Mouse (Mus musculus): ENCODE data around the gene P2rx5. TPM values are rescaled to one million over a fixed set of nuclear protein-coding genes. Genes with fewer than 3 reads are reported as not detected.

P2rx5 gene
- polyA plus RNA-seq, 1 experiment from 2014 or later = 0.12 TPM

DNA sequence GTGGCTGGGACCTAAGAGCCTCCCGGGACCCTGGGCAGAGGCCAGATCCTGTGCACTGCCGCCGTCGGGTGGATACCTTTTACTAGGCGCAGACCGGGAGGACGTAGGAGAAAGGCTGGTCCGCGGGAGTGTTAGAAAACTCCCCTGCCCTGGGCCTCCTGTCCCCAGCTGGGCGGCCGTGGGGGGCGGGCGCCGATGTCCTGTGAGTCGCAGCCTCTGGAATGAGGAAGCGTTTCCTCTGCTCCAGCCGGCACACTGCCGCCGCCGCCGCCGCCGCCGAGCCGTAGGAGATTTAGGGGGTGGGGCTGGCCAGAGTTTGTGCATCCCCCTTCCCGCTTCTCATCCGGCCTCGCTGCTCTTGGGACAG is 17.3 kb downstream of the P2rx5 start:
- ATAC-seq (replicated peaks; ENCODE audit: low FRiP score) (peak; percentile 56; the same call in 1 of the 2 replicates), DNase-seq (ENCODE audit: low spot score) (peak; percentile 85)
- Histone ChIP-seq H3K27me3 (ENCODE audit: control insufficient read depth, insufficient read depth, low read length) (no peaks in the 10 kb centered on the region), H3K4me1 (replicated peaks; ENCODE audit: control insufficient read depth, insufficient read depth, low read length) (peaks cover 9% of the 10 kb centered on the region), H3K27ac (ENCODE audit: low read depth, low read length) (peak overlapping the region; percentile 72), H3K36me3 (ENCODE audit: control insufficient read depth, insufficient read depth, low read length) (no peaks in the 10 kb centered on the region; the same call in 1 of the 2 replicates), H3K9ac (ENCODE audit: low read length) (peak overlapping the region; percentile 82), H3K4me3 (ENCODE audit: low read depth, low read length) (peak overlapping the region; percentile 95), H3K4me2 (ENCODE audit: low read depth, low read length, severe bottlenecking) (peak overlapping the region; percentile 70), H3K9me3 (ENCODE audit: control insufficient read depth, low read length) (no peaks in the 10 kb centered on the region)
- under 1% methylated on average over 28 of the region's 28 CpGs for WGBS

DNA sequence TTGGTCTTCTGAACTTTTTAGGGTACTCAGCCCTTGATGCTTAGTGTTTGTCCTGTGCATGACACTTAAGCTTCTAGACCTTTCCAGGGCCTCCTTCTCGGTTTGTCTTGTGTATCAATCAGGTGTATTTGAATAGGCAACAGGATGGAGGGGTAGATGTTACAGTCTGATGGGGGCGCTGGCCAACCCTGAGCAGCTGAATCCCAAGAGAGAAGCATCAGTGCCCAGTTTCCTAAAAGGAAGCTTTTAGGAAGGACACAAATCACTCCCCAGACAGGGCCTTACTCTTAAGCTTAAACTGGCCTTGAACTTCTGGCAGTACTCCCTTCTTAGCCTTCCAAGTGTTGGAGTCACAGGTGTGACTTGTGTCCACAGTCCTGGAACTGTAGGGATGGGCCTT is 17.7 kb downstream of the P2rx5 start:
- Histone ChIP-seq H3K9me3 (ENCODE audit: control insufficient read depth, low read length) (no peaks in the 10 kb centered on the region), H3K36me3 (ENCODE audit: control insufficient read depth, insufficient read depth, low read length) (no peaks in the 10 kb centered on the region; the same call in 1 of the 2 replicates), H3K9ac (ENCODE audit: low read length) (peak overlapping the region; percentile 82), H3K4me3 (ENCODE audit: low read depth, low read length) (peak overlapping the region; percentile 95), H3K27me3 (ENCODE audit: control insufficient read depth, insufficient read depth, low read length) (no peaks in the 10 kb centered on the region), H3K4me2 (ENCODE audit: low read depth, low read length, severe bottlenecking) (peak overlapping the region; percentile 70), H3K4me1 (replicated peaks; ENCODE audit: control insufficient read depth, insufficient read depth, low read length) (peaks cover 9% of the 10 kb centered on the region), H3K27ac (ENCODE audit: low read depth, low read length) (peak overlapping the region; percentile 72; the same call in 1 of the 2 replicates)
- WGBS = 4% methylated on average over 2 of the region's 2 CpGs
- no peak for ATAC-seq (replicated peaks; ENCODE audit: low FRiP score)
- DNase-seq (ENCODE audit: low spot score) = no peak

DNA sequence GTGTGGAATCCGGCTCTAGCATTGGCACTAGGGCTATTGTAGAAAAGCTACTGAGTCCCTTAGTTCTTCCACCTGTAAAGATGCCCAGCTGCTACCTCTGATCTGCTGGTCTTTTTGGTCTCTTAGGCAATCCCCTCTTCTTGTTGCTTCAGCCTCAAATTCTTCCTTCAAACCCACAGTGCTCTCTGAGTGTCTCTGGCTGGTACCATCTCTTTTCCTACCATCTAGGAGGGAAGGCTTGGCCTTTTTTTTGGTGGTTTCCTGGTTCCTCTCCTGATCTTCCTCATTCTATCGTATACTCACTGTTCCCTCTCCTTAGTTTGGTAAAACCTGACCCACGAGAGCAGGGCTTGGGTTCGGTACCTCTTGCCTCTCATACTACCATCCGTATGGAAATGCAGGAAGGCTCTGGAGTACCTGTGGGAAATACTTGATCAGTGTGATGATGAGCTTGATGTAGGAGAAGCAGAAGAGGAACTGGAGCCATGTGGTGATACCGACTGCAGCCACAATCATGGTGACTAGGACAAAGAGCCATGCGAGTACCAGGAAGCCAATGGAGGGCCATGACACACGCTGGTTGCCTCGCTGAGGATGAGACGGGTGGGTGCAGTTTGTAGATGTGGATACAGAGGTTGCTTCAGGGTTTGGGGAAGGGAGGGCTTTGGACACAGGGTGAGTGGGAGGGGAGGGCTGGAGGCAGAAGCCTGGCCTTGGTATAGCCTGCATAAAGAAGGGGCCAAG is 25.8 kb downstream of the P2rx5 start:
- Histone ChIP-seq H3K27ac (ENCODE audit: low read depth, low read length) (no peak overlapping the region), H3K4me2 (ENCODE audit: low read depth, low read length, severe bottlenecking) (no peak overlapping the region), H3K4me1 (replicated peaks; ENCODE audit: control insufficient read depth, insufficient read depth, low read length) (no peaks in the 10 kb centered on the region), H3K4me3 (ENCODE audit: low read depth, low read length) (no peak overlapping the region), H3K9me3 (ENCODE audit: control insufficient read depth, low read length) (no peaks in the 10 kb centered on the region), H3K9ac (ENCODE audit: low read length) (no peak overlapping the region), H3K27me3 (ENCODE audit: control insufficient read depth, insufficient read depth, low read length) (no peaks in the 10 kb centered on the region), H3K36me3 (ENCODE audit: control insufficient read depth, insufficient read depth, low read length) (no peaks in the 10 kb centered on the region; the same call in 1 of the 2 replicates)
- DNase-seq (ENCODE audit: low spot score) (no peak), ATAC-seq (replicated peaks; ENCODE audit: low FRiP score) (no peak)
- WGBS = 93% methylated on average over 10 of the region's 10 CpGs

DNA sequence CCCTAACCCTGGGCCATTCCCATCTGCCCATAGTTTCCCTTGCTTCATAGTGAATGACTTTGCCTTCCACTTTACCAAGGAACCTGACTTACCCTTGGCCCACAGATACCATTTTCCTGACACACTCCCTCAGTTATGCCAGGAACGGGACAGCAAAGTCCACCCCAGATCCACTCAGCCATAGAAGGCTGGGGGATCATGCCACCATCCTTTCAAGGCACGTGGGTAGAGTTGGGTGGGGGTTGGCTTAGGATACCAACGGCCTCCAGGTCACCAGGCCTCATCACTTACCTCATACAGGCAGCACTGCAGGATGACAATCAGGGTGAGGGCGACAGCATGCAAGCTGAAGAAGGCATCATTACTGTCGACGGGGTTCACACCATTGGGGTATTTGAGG is 27.0 kb downstream of the P2rx5 start:
- Histone ChIP-seq H3K4me1 (replicated peaks; ENCODE audit: control insufficient read depth, insufficient read depth, low read length) (no peaks in the 10 kb centered on the region), H3K36me3 (ENCODE audit: control insufficient read depth, insufficient read depth, low read length) (no peaks in the 10 kb centered on the region; the same call in 1 of the 2 replicates), H3K9me3 (ENCODE audit: control insufficient read depth, low read length) (no peaks in the 10 kb centered on the region), H3K9ac (ENCODE audit: low read length) (no peak overlapping the region), H3K27me3 (ENCODE audit: control insufficient read depth, insufficient read depth, low read length) (no peaks in the 10 kb centered on the region), H3K4me2 (ENCODE audit: low read depth, low read length, severe bottlenecking) (no peak overlapping the region), H3K27ac (ENCODE audit: low read depth, low read length) (no peak overlapping the region), H3K4me3 (ENCODE audit: low read depth, low read length) (no peak overlapping the region)
- DNase-seq (ENCODE audit: low spot score) (no peak), ATAC-seq (replicated peaks; ENCODE audit: low FRiP score) (no peak)
- WGBS = 92% methylated on average over 6 of the region's 6 CpGs

DNA sequence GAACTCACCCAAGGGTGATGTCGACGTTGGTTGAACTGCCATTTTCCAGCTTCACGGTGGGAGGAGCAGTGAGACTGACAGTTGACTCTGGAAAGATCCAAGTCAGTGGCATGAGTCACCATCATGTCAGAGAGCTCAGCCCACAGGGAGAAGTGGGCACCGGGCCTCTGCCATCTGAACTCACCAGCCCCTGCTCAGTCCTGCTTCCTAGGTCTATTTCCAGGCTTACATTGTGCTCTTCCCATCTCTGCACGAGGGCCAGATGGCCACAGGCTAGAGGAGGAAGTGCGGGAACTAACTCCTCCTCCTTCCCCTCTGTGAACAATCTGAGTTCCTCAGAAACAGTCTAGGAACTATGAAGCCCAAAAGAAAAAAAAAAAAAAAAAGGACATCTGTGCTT is 32.8 kb downstream of the P2rx5 start:
- Histone ChIP-seq H3K9me3 (ENCODE audit: control insufficient read depth, low read length) (no peaks in the 10 kb centered on the region), H3K27ac (ENCODE audit: low read depth, low read length) (no peak overlapping the region), H3K4me2 (ENCODE audit: low read depth, low read length, severe bottlenecking) (no peak overlapping the region), H3K36me3 (ENCODE audit: control insufficient read depth, insufficient read depth, low read length) (no peaks in the 10 kb centered on the region; the same call in 1 of the 2 replicates), H3K4me1 (replicated peaks; ENCODE audit: control insufficient read depth, insufficient read depth, low read length) (no peaks in the 10 kb centered on the region), H3K27me3 (ENCODE audit: control insufficient read depth, insufficient read depth, low read length) (no peaks in the 10 kb centered on the region), H3K4me3 (ENCODE audit: low read depth, low read length) (no peak overlapping the region), H3K9ac (ENCODE audit: low read length) (no peak overlapping the region)
- DNase-seq (ENCODE audit: low spot score) (no peak), ATAC-seq (replicated peaks; ENCODE audit: low FRiP score) (no peak)
- 75% methylated on average over 6 of the region's 6 CpGs for WGBS

DNA sequence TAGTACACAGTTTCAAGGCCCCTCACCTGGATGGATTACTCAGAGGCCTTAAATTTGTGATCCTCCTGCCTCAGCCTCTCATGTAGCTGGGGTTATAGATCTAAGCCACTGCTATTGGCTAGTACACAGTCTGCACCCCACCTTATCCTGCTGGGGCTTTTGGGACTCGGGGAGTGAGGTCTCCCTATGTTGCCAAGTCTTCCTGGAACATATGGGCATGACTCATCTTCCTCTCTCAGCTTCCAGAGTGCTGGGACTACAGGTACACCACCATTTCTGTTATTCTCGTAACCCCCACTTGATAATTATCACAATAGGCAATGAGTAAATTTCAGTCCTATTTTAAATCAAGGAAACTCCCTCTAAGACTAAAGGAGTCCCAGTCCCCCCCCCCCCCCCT is 34.2 kb downstream of the P2rx5 start:
- no peak overlapping the region for H3K27ac ChIP-seq (ENCODE audit: low read depth, low read length)
- no peak for DNase-seq (ENCODE audit: low spot score)
- no peaks in the 10 kb centered on the region for H3K36me3 ChIP-seq (ENCODE audit: control insufficient read depth, insufficient read depth, low read length)
- no peak overlapping the region for H3K4me3 ChIP-seq (ENCODE audit: low read depth, low read length)
- H3K4me2 ChIP-seq (ENCODE audit: low read depth, low read length, severe bottlenecking) = no peak overlapping the region
- H3K27me3 ChIP-seq (ENCODE audit: control insufficient read depth, insufficient read depth, low read length) = no peaks in the 10 kb centered on the region
- ATAC-seq (replicated peaks; ENCODE audit: low FRiP score) = no peak
- no peak overlapping the region for H3K9ac ChIP-seq (ENCODE audit: low read length)
- 76% methylated on average over 2 of the region's 2 CpGs for WGBS
- peaks cover under 1% of the 10 kb centered on the region; the same call in 1 of the 2 replicates for H3K4me1 ChIP-seq (replicated peaks; ENCODE audit: control insufficient read depth, insufficient read depth, low read length)
- no peaks in the 10 kb centered on the region for H3K9me3 ChIP-seq (ENCODE audit: control insufficient read depth, low read length)

DNA sequence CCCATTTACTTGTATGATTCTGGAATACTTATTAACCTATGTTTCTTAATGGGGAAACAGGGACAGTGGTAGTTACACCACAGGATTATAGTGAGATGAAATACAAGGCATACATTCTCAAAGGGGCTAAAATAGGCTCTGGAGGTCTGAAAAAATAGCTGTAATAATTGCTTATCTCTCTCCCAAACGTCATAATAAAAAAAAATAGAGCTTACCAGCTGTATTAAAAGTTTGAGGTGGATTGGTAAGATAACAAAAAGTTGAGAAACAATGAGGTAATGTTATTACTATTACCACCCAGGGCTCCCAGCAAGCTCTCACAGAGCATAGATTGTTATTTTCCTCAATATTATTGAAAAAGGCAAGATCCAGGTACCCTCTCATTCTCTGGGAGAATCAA is 38.0 kb downstream of the P2rx5 start:
- peak overlapping the region; percentile 89 for H3K4me2 ChIP-seq (ENCODE audit: low read depth, low read length, severe bottlenecking)
- no peaks in the 10 kb centered on the region for H3K27me3 ChIP-seq (ENCODE audit: control insufficient read depth, insufficient read depth, low read length)
- DNase-seq (ENCODE audit: low spot score) = no peak
- 7% methylated on average over 1 of the region's 1 CpGs for WGBS
- peak overlapping the region; percentile 63; the same call in 1 of the 2 replicates for H3K9ac ChIP-seq (ENCODE audit: low read length)
- ATAC-seq (replicated peaks; ENCODE audit: low FRiP score) = no peak
- H3K27ac ChIP-seq (ENCODE audit: low read depth, low read length) = no peak overlapping the region
- H3K36me3 ChIP-seq (ENCODE audit: control insufficient read depth, insufficient read depth, low read length) = no peaks in the 10 kb centered on the region
- no peaks in the 10 kb centered on the region for H3K9me3 ChIP-seq (ENCODE audit: control insufficient read depth, low read length)
- H3K4me3 ChIP-seq (ENCODE audit: low read depth, low read length) = peak overlapping the region; percentile 47
- H3K4me1 ChIP-seq (replicated peaks; ENCODE audit: control insufficient read depth, insufficient read depth, low read length) = peaks cover 4% of the 10 kb centered on the region; the same call in 1 of the 2 replicates

DNA sequence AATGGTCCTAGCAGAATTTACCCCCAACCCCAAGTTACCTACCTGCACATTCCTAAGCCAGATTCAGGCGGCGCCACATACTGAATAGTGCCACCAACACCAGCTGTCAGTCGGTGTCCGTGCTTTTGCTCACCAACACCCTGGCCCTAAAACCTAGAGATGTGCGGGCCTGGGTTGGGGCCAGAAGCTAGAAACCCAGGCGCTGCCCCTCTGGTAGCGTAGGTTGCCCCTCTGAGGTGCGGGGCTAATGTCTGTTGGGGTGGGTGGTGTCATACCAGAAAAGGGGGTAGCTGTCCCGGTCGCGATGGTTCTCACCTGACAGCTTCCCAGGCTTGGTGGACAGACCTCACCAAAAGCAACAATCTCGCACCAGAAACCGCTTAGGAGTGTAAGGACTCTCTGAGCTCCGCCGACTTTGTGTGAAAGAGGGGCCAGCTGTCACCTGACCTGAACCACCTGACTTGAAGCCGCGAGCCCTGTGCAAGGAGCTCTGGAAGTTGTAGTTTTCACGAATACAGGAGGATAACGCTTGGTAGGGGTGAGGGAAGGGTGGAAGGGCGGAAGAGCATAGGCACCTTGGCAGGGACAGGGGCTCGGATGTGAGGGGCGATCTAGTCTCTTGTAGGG is 38.5 kb downstream of the P2rx5 start, which contains the start of gene Ctns:
TSS of gene Ctns (minus strand) at position 440 of the 627 bp plus-strand sequence.
- WGBS = 2% methylated on average over 22 of the region's 22 CpGs

More for the DNA sequence above, 38.5 kb downstream of the P2rx5 start, which contains the start of gene Ctns:
- Histone ChIP-seq H3K4me3 (ENCODE audit: low read depth, low read length) (peak within 1 kb of the TSS; percentile 47), H3K4me1 (replicated peaks; ENCODE audit: control insufficient read depth, insufficient read depth, low read length) (peaks cover 4% of the 10 kb centered on the region; the same call in 1 of the 2 replicates), H3K27me3 (ENCODE audit: control insufficient read depth, insufficient read depth, low read length) (no peaks in the 10 kb centered on the region), H3K9ac (ENCODE audit: low read length) (peak within 1 kb of the TSS; percentile 63), H3K27ac (ENCODE audit: low read depth, low read length) (no peak within 1 kb of the TSS), H3K36me3 (ENCODE audit: control insufficient read depth, insufficient read depth, low read length) (no peaks in the 10 kb centered on the region), H3K9me3 (ENCODE audit: control insufficient read depth, low read length) (no peaks in the 10 kb centered on the region), H3K4me2 (ENCODE audit: low read depth, low read length, severe bottlenecking) (peak within 1 kb of the TSS; percentile 89)
- DNase-seq (ENCODE audit: low spot score) (peak; percentile 83), ATAC-seq (replicated peaks; ENCODE audit: low FRiP score) (peak; percentile 95)

Measured in forebrain, embryonic 11.5 days (tissue).